In the genomic region with DNA sequence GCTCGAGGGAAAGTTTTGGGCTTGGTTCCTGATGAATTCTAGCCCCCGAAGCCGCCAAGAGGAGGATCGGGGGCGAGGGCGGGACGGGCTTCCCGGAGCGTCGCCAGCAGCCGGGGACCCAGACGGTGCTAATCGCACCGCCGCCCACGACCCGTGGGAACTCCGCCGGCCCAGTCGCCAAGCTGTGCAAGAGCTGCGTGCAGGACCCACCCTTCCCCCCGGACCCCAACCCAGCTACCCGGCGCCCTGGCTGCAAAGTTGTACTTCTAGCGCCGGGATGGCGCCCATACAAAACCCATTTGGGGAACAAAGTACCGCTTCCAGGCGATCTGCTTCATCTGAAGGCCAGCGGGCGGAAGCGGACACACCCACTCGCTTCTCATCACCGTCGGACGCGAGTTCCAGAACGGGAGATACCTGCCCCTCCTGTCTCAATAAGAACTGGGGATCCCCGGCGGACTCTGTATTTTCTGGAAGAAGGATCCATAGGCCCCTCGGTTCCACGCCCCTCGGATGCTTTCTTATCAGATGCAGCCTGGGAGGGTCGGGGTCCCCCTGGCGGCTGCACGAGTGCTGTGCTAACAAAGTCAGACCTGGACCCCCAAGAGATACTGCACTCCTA, we compare ENCODE assay signal across 8 mouse cellular contexts. TPM values are rescaled to one million over a fixed set of nuclear protein-coding genes. Genes with fewer than 3 reads are reported as not detected.
DNase-seq lines count a peak whose midpoint lies in the region; ATAC-seq and TF ChIP-seq lines count a peak whose summit lies in the region.

Tmem200a (minus strand) TSS at position 532 of the 622 bp plus-strand sequence.

- no peaks in the 10 kb centered on the region for H3K9me3 ChIP-seq in forebrain, embryonic 16.5 days (ENCODE audit: control insufficient read depth, low read length)
- no peaks in the 10 kb centered on the region for H3K9me3 ChIP-seq in hindbrain, embryonic 10.5 days
- no peaks in the 10 kb centered on the region for H3K9me3 ChIP-seq in liver, postnatal 0 days (ENCODE audit: low read length)

- peak within 1 kb of the TSS; percentile 91 for H3K9ac ChIP-seq in forebrain, embryonic 16.5 days (replicated peaks; ENCODE audit: low read depth, low read length)
- no peak within 1 kb of the TSS for H3K9ac ChIP-seq in liver, postnatal 0 days (replicated peaks)

- H3K4me1 ChIP-seq in cerebellum, adult 2 months (ENCODE audit: control insufficient read depth, insufficient read depth, low read length) = no peaks in the 10 kb centered on the region
- H3K4me1 ChIP-seq in forebrain, embryonic 16.5 days (replicated peaks; ENCODE audit: control insufficient read depth, insufficient read depth, low read length) = no peaks in the 10 kb centered on the region; the same call in 1 of the 2 replicates
- H3K4me1 ChIP-seq in hindbrain, embryonic 10.5 days (replicated peaks) = peaks cover 11% of the 10 kb centered on the region
- 0 out of 2 replicates have a peak, but pooled peaks cover 2% of the 10 kb centered on the region for H3K4me1 ChIP-seq in liver, postnatal 0 days (ENCODE audit: insufficient read depth)

- peak within 1 kb of the TSS; percentile 33 for H3K4me3 ChIP-seq in cerebellum, adult 2 months (replicated peaks; ENCODE audit: insufficient read depth, low read depth, low read length)
- peak within 1 kb of the TSS; percentile 85 for H3K4me3 ChIP-seq in forebrain, embryonic 16.5 days (replicated peaks; ENCODE audit: low read length)
- peak within 1 kb of the TSS; percentile 75 for H3K4me3 ChIP-seq in hindbrain, embryonic 10.5 days
- peak within 1 kb of the TSS; percentile 41 for H3K4me3 ChIP-seq in liver, postnatal 0 days (ENCODE audit: low read depth, low read length)

- peak; percentile 24 for DNase-seq in MN1 (ENCODE audit: low spot score)
- DNase-seq in cerebellum, adult 2 months = peak; percentile 19 to 23
- DNase-seq in hindbrain, embryonic 10.5 days (ENCODE audit: low spot score) = peak; percentile 82
- peak; percentile 50 to 68 for DNase-seq in layer of hippocampus, adult 8-10 months (ENCODE audit: low spot score in 2 of 2)
- DNase-seq in liver, postnatal 0 days = no peak
- DNase-seq in ovary, postnatal 10 days (ENCODE audit: low spot score) = peak; percentile 7
- DNase-seq in urinary bladder, postnatal 25 days (ENCODE audit: low spot score) = peak; percentile 36

- no peak within 1 kb of the TSS for H3K27ac ChIP-seq in cerebellum, adult 2 months (ENCODE audit: insufficient read depth, low read length)
- peak within 1 kb of the TSS; percentile 63 for H3K27ac ChIP-seq in forebrain, embryonic 16.5 days (ENCODE audit: low read length)
- peak within 1 kb of the TSS; percentile 86 for H3K27ac ChIP-seq in hindbrain, embryonic 10.5 days
- no peak within 1 kb of the TSS for H3K27ac ChIP-seq in liver, postnatal 0 days (ENCODE audit: low read depth)

- peaks cover 2% of the 10 kb centered on the region; the same call in 1 of the 2 replicates for H3K27me3 ChIP-seq in cerebellum, adult 2 months (ENCODE audit: control insufficient read depth, insufficient read depth, low read length)
- H3K27me3 ChIP-seq in forebrain, embryonic 16.5 days (replicated peaks; ENCODE audit: control insufficient read depth, insufficient read depth, low read length) = no peaks in the 10 kb centered on the region
- H3K27me3 ChIP-seq in hindbrain, embryonic 10.5 days (ENCODE audit: insufficient read depth, poor library complexity, severe bottlenecking) = peaks cover 25% of the 10 kb centered on the region
- H3K27me3 ChIP-seq in liver, postnatal 0 days (ENCODE audit: insufficient read depth, low read length) = peaks cover 22% of the 10 kb centered on the region

- 1% methylated on average over 46 of the region's 46 CpGs for whole genome bisulfite sequencing in cerebellum, adult 2 months
- under 1% methylated on average over 46 of the region's 46 CpGs for WGBS in forebrain, embryonic 16.5 days
- under 1% methylated on average over 46 of the region's 46 CpGs for WGBS in hindbrain, embryonic 10.5 days
- WGBS in liver, postnatal 0 days (ENCODE audit: insufficient replicate concordance) = under 1% methylated on average over 38 of the region's 46 CpGs

- no peak for TF ChIP-seq POLR2A in cerebellum, adult 2 months (IDR thresholded peaks at IDR 0.05; ENCODE audit: borderline replicate concordance, insufficient read depth, low read length)

- peak within 1 kb of the TSS; percentile 88 for H3K4me2 ChIP-seq in forebrain, embryonic 16.5 days (ENCODE audit: low read length)
- peak within 1 kb of the TSS; percentile 73 for H3K4me2 ChIP-seq in liver, postnatal 0 days (ENCODE audit: low read depth, low read length)

- no peak for TF ChIP-seq CTCF in cerebellum, adult 2 months (IDR thresholded peaks at IDR 0.05; ENCODE audit: borderline replicate concordance, insufficient read depth, low read depth, low read length)
- TF ChIP-seq CTCF in liver, postnatal 0 days (IDR thresholded peaks at IDR 0.05; ENCODE audit: low read depth) = peak; percentile 32

- no peak for TF ChIP-seq EP300 in liver, postnatal 0 days (IDR thresholded peaks at IDR 0.05; ENCODE audit: low read depth)

- H3K36me3 ChIP-seq in forebrain, embryonic 16.5 days (ENCODE audit: control insufficient read depth, insufficient read depth) = no peaks in the 10 kb centered on the region
- H3K36me3 ChIP-seq in hindbrain, embryonic 10.5 days = no peaks in the 10 kb centered on the region
- no peaks in the 10 kb centered on the region for H3K36me3 ChIP-seq in liver, postnatal 0 days (replicated peaks; ENCODE audit: insufficient read depth, low read length)

- peak; percentile 97 for ATAC-seq in forebrain, embryonic 16.5 days
- ATAC-seq in liver, postnatal 0 days = no peak

RNA-seq across cellular contexts. Expression of gene Tmem200a, which starts in this region (rescaled TPM):
- polyA plus RNA-seq in cerebellum, adult 2 months (2012; rRNA removed) = 1.8 and 2.7 TPM in 2 replicates
- polyA plus RNA-seq in forebrain, embryonic 16.5 days (2015; fragmentation: Nextera tagmentation; extraction: Ambion mirVana) = 23.6 and 25.1 TPM in 2 replicates
- 4.0 and 10.4 TPM in 2 replicates for polyA plus RNA-seq in hindbrain, embryonic 10.5 days (2016; fragmentation: Nextera tagmentation; extraction: Ambion mirVana)
- total RNA-seq in layer of hippocampus, adult 8-10 months (2022) = 10 to 100 TPM; 18.2 to 25.3 (median 22.3) TPM
- 0.02 TPM in 1 of 2 replicates, not detected in the other for polyA plus RNA-seq in liver, postnatal 0 days (2015; fragmentation: Nextera tagmentation; extraction: Ambion mirVana)

Comparison
In these comparisons a context has a peak if more than half of its experiments do, and no peak if none do; other contexts are left out.
1. H3K27ac ChIP-seq: peak in forebrain, embryonic 16.5 days (single experiment) and hindbrain, embryonic 10.5 days (single experiment); none in cerebellum, adult 2 months (single experiment) and liver, postnatal 0 days (single experiment).
2. H3K4me3 ChIP-seq: peak in every context shown above with its lines; median percentile 85 in forebrain, embryonic 16.5 days; 75 in hindbrain, embryonic 10.5 days; 41 in liver, postnatal 0 days; 33 in cerebellum, adult 2 months.